Mouse (Mus musculus): ENCODE results near the gene Lrrc41. TPM values are rescaled to one million over a fixed set of nuclear protein-coding genes. Genes with fewer than 3 reads are reported as not detected.
A peak's percentile ranks its signal among the peaks of the same experiment; 100 is the strongest.

The Lrrc41 gene
- total and polyA plus RNA-seq, 2 experiments from 2014 or later = 61.9 to 133 TPM

DNA sequence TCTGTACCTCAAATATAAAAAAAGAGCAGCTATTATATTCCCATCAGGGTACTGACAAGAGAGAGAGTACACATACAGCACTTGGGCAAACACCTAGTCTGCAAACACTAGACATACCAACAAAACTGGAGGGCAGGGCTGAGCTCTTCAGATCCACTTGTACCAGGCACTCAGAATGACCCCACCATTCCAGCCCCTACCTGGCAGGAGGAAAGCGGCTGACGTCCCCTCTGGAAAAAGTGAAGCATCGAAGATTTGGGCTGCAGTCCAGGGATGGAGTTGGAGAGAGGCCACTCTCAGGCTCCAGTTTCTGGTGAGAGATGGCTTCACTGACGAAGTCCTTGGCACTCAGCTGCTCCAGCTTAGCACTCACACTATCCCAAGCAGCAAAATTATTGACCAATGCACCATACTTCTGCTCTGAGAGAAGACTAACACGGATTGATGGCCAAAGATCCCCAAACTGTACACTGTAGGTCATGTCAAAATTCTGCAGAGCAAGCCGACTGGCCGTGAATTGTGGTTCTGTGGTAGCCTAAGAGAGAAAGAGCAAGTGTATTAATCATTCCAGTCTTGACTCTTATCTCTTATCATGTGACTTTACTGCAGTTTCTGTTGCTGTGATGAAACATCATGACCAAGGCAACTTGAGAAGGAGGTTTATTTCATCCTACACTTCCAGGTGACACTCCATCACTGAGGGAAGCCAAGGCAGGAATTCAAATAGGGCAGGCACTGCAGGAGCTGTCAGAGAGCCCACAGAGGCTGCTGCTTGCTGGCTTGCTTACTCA lies 26.7 kb upstream of the Lrrc41 start:
- no peak for DNase-seq (ENCODE audit: low spot score)
- Histone ChIP-seq H3K36me3 (ENCODE audit: insufficient read depth, low read length) (no peaks in the 10 kb centered on the region), H3K4me1 (ENCODE audit: insufficient read depth, low read length) (no peaks in the 10 kb centered on the region; the same call in 1 of the 2 replicates), H3K27ac (no peak overlapping the region), H3K9ac (replicated peaks; ENCODE audit: low read length) (no peak overlapping the region), H3K4me3 (ENCODE audit: low read length) (no peak overlapping the region), H3K9me3 (ENCODE audit: low read length) (no peaks in the 10 kb centered on the region), H3K4me2 (ENCODE audit: low read depth, low read length) (no peak overlapping the region), H3K27me3 (ENCODE audit: insufficient read depth, low read length) (no peaks in the 10 kb centered on the region)
- no peak for ATAC-seq
- 72% methylated on average over 7 of the region's 7 CpGs for WGBS
- no peak for TF ChIP-seq CTCF (IDR thresholded peaks at IDR 0.05; ENCODE audit: low read depth)

- H3K4me3 ChIP-seq (ENCODE audit: low read length) = no peak overlapping the region
- no peak overlapping the region for H3K9ac ChIP-seq (replicated peaks; ENCODE audit: low read length)
- no peaks in the 10 kb centered on the region for H3K27me3 ChIP-seq (ENCODE audit: insufficient read depth, low read length)
- 87% methylated on average over 3 of the region's 3 CpGs for WGBS
- H3K27ac ChIP-seq = no peak overlapping the region
- H3K36me3 ChIP-seq (ENCODE audit: insufficient read depth, low read length) = no peaks in the 10 kb centered on the region
- H3K4me1 ChIP-seq (ENCODE audit: insufficient read depth, low read length) = no peaks in the 10 kb centered on the region; the same call in 1 of the 2 replicates
- no peak for TF ChIP-seq CTCF (IDR thresholded peaks at IDR 0.05; ENCODE audit: low read depth)
- ATAC-seq (no peak), DNase-seq (ENCODE audit: low spot score) (no peak)
- no peak overlapping the region for H3K4me2 ChIP-seq (ENCODE audit: low read depth, low read length)
- H3K9me3 ChIP-seq (ENCODE audit: low read length) = no peaks in the 10 kb centered on the region
Measured at GRCm38 (mm10) chr4:116049211-116049610, 25.9 kb upstream of the Lrrc41 start.

GRCm38 (mm10) chr4:116052526-116053293 lies 22.4 kb upstream of the Lrrc41 start:
- Histone ChIP-seq H3K4me1 (ENCODE audit: insufficient read depth, low read length) (no peaks in the 10 kb centered on the region; the same call in 1 of the 2 replicates), H3K27ac (peak overlapping the region; percentile 86), H3K9ac (replicated peaks; ENCODE audit: low read length) (peak overlapping the region; percentile 54), H3K4me2 (ENCODE audit: low read depth, low read length) (peak overlapping the region; percentile 78), H3K4me3 (ENCODE audit: low read length) (peak overlapping the region; percentile 55), H3K27me3 (ENCODE audit: insufficient read depth, low read length) (no peaks in the 10 kb centered on the region), H3K9me3 (ENCODE audit: low read length) (no peaks in the 10 kb centered on the region), H3K36me3 (ENCODE audit: insufficient read depth, low read length) (no peaks in the 10 kb centered on the region)
- DNase-seq (ENCODE audit: low spot score) (peak; percentile 69), ATAC-seq (peak; percentile 50)
- WGBS = 9% methylated on average over 22 of the region's 22 CpGs
- TF ChIP-seq CTCF (IDR thresholded peaks at IDR 0.05; ENCODE audit: low read depth) = peak; percentile 52

DNA sequence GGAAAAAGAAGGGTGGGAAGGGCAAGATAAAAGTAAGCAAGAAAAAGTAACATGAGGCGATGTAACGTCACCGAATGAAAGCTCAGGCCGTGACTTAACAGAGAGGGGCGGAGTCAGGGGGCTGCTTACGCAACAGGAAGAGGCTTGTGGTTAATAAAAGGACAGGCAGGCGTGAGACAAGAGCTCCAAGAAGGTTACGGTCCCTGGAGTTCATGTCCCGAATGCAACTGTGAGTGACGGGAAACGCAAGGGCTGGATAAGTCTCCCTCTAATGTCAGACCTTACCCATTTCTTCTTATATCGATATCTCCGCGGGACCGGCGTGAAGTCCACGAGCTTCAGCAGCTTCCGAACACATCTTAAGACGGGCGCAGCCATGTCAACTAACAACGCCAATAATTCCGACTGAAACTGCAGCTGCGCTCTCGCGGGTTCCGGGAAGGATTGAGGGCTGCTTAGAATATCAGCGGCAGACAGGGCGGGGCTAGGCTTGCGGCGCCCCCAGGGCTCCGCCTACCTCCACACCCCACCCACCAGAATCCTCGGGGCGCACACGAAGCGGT lies 21.6 kb upstream of the Lrrc41 start, which contains the start of gene Nsun4:
TSS of gene Nsun4 (minus strand) at position 478 of the 563 bp plus-strand sequence.
- Histone ChIP-seq H3K9me3 (ENCODE audit: low read length) (no peaks in the 10 kb centered on the region), H3K4me3 (ENCODE audit: low read length) (peak within 1 kb of the TSS; percentile 55), H3K4me1 (ENCODE audit: insufficient read depth, low read length) (no peaks in the 10 kb centered on the region; the same call in 1 of the 2 replicates), H3K9ac (replicated peaks; ENCODE audit: low read length) (peak within 1 kb of the TSS; percentile 54), H3K36me3 (ENCODE audit: insufficient read depth, low read length) (no peaks in the 10 kb centered on the region), H3K27me3 (ENCODE audit: insufficient read depth, low read length) (no peaks in the 10 kb centered on the region), H3K4me2 (ENCODE audit: low read depth, low read length) (peak within 1 kb of the TSS; percentile 78), H3K27ac (peak within 1 kb of the TSS; percentile 86)
- peak; percentile 95 for DNase-seq (ENCODE audit: low spot score)
- ATAC-seq = peak; percentile 96
- 0% methylated on average over 35 of the region's 35 CpGs for WGBS
- peak; percentile 6; the same call in 1 of the 2 replicates for TF ChIP-seq CTCF (IDR thresholded peaks at IDR 0.05; ENCODE audit: low read depth)

GRCm38 (mm10) chr4:116057559-116057958 lies 17.5 kb upstream of the Lrrc41 start:
- WGBS = 0% methylated on average over 1 of the region's 1 CpGs
- no peaks in the 10 kb centered on the region for H3K9me3 ChIP-seq (ENCODE audit: low read length)

GRCm38 (mm10) chr4:116059012-116059726 lies 15.9 kb upstream of the Lrrc41 start:
- TF ChIP-seq CTCF (IDR thresholded peaks at IDR 0.05; ENCODE audit: low read depth) = no peak
- DNase-seq (ENCODE audit: low spot score) (no peak), ATAC-seq (no peak)
- H3K4me1 ChIP-seq (ENCODE audit: insufficient read depth, low read length) = no peaks in the 10 kb centered on the region
- WGBS = 83% methylated on average over 5 of the region's 5 CpGs
- no peaks in the 10 kb centered on the region for H3K27me3 ChIP-seq (ENCODE audit: insufficient read depth, low read length)
- no peaks in the 10 kb centered on the region for H3K9me3 ChIP-seq (ENCODE audit: low read length)
- H3K36me3 ChIP-seq (ENCODE audit: insufficient read depth, low read length) = no peaks in the 10 kb centered on the region
- no peak overlapping the region for H3K4me3 ChIP-seq (ENCODE audit: low read length)
- H3K9ac ChIP-seq (replicated peaks; ENCODE audit: low read length) = no peak overlapping the region
- H3K27ac ChIP-seq = no peak overlapping the region
- H3K4me2 ChIP-seq (ENCODE audit: low read depth, low read length) = no peak overlapping the region

More at GRCm38 (mm10) chr4:116057559-116057958, 17.5 kb upstream of the Lrrc41 start:
- no peaks in the 10 kb centered on the region; the same call in 1 of the 2 replicates for H3K4me1 ChIP-seq (ENCODE audit: insufficient read depth, low read length)
- no peaks in the 10 kb centered on the region for H3K36me3 ChIP-seq (ENCODE audit: insufficient read depth, low read length)
- DNase-seq (ENCODE audit: low spot score) (no peak), ATAC-seq (no peak)
- H3K27ac ChIP-seq = no peak overlapping the region
- H3K9ac ChIP-seq (replicated peaks; ENCODE audit: low read length) = no peak overlapping the region
- no peaks in the 10 kb centered on the region for H3K27me3 ChIP-seq (ENCODE audit: insufficient read depth, low read length)
- TF ChIP-seq CTCF (IDR thresholded peaks at IDR 0.05; ENCODE audit: low read depth) = 0 out of 2 replicates have a peak, but pooled peaks have one; percentile 8
- H3K4me2 ChIP-seq (ENCODE audit: low read depth, low read length) = no peak overlapping the region
- no peak overlapping the region for H3K4me3 ChIP-seq (ENCODE audit: low read length)

Measured in hindbrain, postnatal 0 days (tissue).